Mouse (Mus musculus) megakaryocyte, embryonic 14.5 days (primary cell): Measurements from ENCODE around the gene Pdha2. TPM values are rescaled to one million over a fixed set of nuclear protein-coding genes. Genes with fewer than 3 reads are reported as not detected.

Experiments
- H3K27me3 ChIP-seq: replicated peaks from 2 replicates; pipeline ENCODE3; 2012; ENCODE audit warnings: inconsistent platforms
- H3K36me3 ChIP-seq: replicated peaks from 2 replicates; pipeline ENCODE3; 2012; ENCODE audit warnings: low read length, inconsistent platforms, mixed read lengths
- H3K4me1 ChIP-seq: 2 replicates; pipeline ENCODE4 v1.6.1; 2012; ENCODE audit warnings: inconsistent platforms
- H3K4me3 ChIP-seq: replicated peaks from 2 replicates; pipeline ENCODE3; 2012; ENCODE audit warnings: moderate library complexity, mild to moderate bottlenecking, inconsistent platforms
- H3K9me3 ChIP-seq: 2 replicates; pipeline ENCODE4 v1.6.1; 2012; ENCODE audit warnings: inconsistent platforms
- FLI1 ChIP-seq: IDR thresholded peaks from 2 replicates; pipeline ENCODE4 v1.6.1; 2012; ENCODE audit warnings: low read length, inconsistent platforms, mixed read lengths
- GATA1 ChIP-seq: IDR thresholded peaks from 3 replicates; pipeline ENCODE4 v1.6.1; 2012; ENCODE audit warnings: mixed read lengths, low read length, inconsistent platforms, borderline replicate concordance
- polyA plus RNA-seq: library from polyadenylated mRNA; stranded (reverse); fragments of >175 nt; gene quantifications from 2 replicates; pipeline ENCODE4 v1.2.3, GENCODE M21; 2012; ENCODE audit warnings: low replicate concordance; ENCODE audit not compliant: insufficient read depth

Gene Pdha2
- polyA plus RNA-seq, 1 experiment = not detected

GRCm38 (mm10) chr3:141214197-141214596 lies 2.0 kb upstream of the Pdha2 start:
- Histone ChIP-seq H3K36me3 (no peaks in the 10 kb centered on the region), H3K9me3 (peaks cover 16% of the 10 kb centered on the region), H3K27me3 (no peaks in the 10 kb centered on the region), H3K4me3 (no peak overlapping the region), H3K4me1 (no peaks in the 10 kb centered on the region; the same call in 1 of the 2 replicates)
- no peak for TF ChIP-seq GATA1
- TF ChIP-seq FLI1 = no peak

DNA sequence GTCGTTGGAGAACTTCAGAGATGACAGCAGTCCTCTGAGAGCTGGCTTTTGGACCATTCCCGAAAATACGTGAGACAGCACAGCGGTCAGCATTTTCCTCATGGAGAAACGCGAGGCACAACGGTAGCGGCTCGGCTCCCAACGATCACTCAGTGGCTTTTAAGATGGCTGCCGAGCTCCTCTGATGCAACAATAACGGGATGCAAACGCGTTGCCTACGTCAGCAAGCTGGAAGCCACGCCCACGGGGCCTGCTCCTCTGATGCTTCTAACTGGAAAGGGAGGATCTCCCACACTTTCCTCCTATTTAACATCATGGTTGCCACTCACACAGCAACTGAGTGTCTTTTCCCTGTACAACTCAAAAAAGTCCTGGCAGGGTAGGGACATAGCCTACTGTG lies 511 bp downstream of the Pdha2 start:
- H3K36me3 ChIP-seq = no peaks in the 10 kb centered on the region
- H3K4me1 ChIP-seq = no peaks in the 10 kb centered on the region
- no peak for TF ChIP-seq GATA1
- no peak for TF ChIP-seq FLI1
- no peak overlapping the region for H3K4me3 ChIP-seq
- no peaks in the 10 kb centered on the region for H3K27me3 ChIP-seq
- peaks cover 16% of the 10 kb centered on the region for H3K9me3 ChIP-seq

DNA sequence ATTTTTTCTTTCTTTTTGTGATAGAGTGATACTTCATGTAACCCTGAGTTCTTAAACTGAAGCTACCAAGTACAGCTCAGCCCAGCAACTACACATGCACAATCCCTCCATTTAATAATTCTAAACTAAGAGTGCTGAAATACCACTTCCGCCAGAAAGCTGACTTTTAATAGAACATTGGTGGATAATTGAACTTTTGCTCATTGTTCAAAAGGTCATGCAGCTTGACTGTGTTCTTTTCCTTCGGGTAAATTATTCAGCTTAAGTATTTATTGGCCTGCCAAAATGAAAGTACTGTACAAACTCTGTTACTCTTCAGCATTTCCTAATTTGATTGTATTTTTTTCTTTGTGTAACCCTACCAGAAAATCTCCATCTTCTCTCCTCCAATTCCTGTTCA lies 10.4 kb downstream of the Pdha2 start:
- TF ChIP-seq GATA1 (no peak), FLI1 (no peak)
- no peaks in the 10 kb centered on the region for H3K27me3 ChIP-seq
- no peak overlapping the region for H3K4me3 ChIP-seq
- H3K4me1 ChIP-seq = no peaks in the 10 kb centered on the region
- no peaks in the 10 kb centered on the region for H3K9me3 ChIP-seq
- H3K36me3 ChIP-seq = no peaks in the 10 kb centered on the region

DNA sequence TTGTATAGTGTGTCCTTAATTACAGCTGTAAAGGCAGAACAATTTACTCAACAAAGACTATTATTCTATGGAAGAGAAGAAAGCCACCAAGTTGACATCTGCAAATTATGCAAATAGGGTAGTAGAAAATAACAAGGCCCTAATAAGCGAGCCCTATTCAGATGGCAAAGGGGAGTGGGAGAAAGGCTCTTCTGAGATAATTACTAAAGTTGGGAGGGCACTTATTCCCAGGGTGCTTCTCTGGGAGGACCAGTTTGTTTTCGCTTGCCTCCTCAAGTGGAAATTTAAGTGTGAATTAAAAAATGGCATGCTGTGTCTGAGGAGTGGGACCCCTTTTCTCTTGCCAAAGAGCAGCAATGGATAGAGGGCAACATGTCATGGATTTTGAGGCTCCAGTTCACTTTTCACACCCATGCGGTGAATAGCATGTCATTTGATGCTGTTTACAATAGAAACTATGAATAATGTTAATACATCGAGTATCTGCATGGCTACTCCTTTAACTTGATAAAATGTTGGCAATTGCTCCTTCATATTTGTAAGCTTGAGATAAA lies 14.8 kb downstream of the Pdha2 start:
- Histone ChIP-seq H3K36me3 (no peaks in the 10 kb centered on the region), H3K4me1 (no peaks in the 10 kb centered on the region), H3K27me3 (no peaks in the 10 kb centered on the region), H3K4me3 (no peak overlapping the region), H3K9me3 (no peaks in the 10 kb centered on the region)
- no peak for TF ChIP-seq FLI1
- no peak for TF ChIP-seq GATA1

GRCm38 (mm10) chr3:141191653-141192052 lies 20.5 kb downstream of the Pdha2 start:
- H3K27me3 ChIP-seq = no peaks in the 10 kb centered on the region
- TF ChIP-seq GATA1 = no peak
- no peaks in the 10 kb centered on the region for H3K4me1 ChIP-seq
- no peaks in the 10 kb centered on the region for H3K36me3 ChIP-seq
- H3K9me3 ChIP-seq = no peaks in the 10 kb centered on the region
- no peak overlapping the region for H3K4me3 ChIP-seq

DNA sequence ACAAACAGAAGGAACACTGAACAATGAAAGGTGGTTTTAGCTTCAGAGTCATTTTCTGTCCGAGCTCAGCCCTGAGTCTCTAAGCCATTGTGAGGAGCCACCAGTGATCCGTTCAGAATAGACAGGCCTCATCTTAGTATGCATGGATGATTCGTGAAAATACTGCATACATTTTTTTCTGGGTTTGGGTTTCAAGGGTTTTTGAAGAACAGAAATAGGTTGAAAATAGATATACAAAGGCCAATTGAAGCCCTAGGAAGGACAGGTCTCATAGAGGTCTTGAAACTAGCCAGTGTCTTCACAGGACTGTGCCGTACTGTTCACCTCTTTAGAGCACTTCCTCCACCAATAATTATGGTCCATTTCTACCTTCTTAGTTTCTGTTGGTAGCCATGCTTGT lies 21.7 kb downstream of the Pdha2 start:
- Histone ChIP-seq H3K27me3 (no peaks in the 10 kb centered on the region), H3K36me3 (no peaks in the 10 kb centered on the region), H3K4me1 (no peaks in the 10 kb centered on the region), H3K4me3 (no peak overlapping the region), H3K9me3 (no peaks in the 10 kb centered on the region)
- no peak for TF ChIP-seq FLI1
- no peak for TF ChIP-seq GATA1

DNA sequence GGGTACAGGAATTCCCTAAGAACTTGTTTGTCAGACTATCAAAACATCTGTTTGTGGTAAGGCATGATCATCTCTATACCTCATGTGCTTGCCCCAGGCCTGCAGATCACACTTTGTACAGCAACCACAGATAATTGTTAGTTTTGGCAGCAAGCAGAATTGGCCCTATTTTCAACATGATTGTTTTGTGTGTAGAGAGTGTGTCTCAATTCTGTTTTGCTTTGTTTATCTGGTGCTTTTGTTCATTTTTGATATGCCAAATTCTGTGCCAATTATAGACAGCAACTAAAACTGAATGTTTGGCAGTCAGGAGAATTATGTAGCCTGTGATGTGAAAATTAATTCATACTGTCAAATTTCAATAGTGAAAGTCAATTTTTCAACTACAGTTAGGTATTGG lies 51.2 kb downstream of the Pdha2 start:
- TF ChIP-seq FLI1 (no peak), GATA1 (no peak)
- Histone ChIP-seq H3K9me3 (0 out of 2 replicates have a peak, but pooled peaks cover 3% of the 10 kb centered on the region), H3K4me3 (no peak overlapping the region), H3K36me3 (no peaks in the 10 kb centered on the region), H3K27me3 (no peaks in the 10 kb centered on the region), H3K4me1 (no peaks in the 10 kb centered on the region)
